Mouse (Mus musculus): ENCODE results near the gene Cmtm7.

GRCm38 (mm10) chr9:114733238-114733637 is 48.4 kb downstream of the Cmtm7 start:
- TF ChIP-seq CTCF (conservative IDR thresholded peaks at IDR 0.05; ENCODE audit: low read length): no peak
- TF ChIP-seq NANOG (IDR thresholded peaks at IDR 0.05; ENCODE audit: borderline replicate concordance, low read length): no peak

All from E14TG2a.4 (cell line).